Mouse (Mus musculus) stomach, postnatal 0 days (tissue): ENCODE results near the gene Hist1h4m.

ENCODE experiments used
- CTCF ChIP-seq: IDR thresholded peaks from 2 replicates; pipeline ENCODE4 v1.5.1; 2016; ENCODE audit warnings: antibody characterized with exemption, low read depth, mild to moderate bottlenecking, moderate library complexity
- EP300 ChIP-seq: optimal IDR thresholded peaks from 2 replicates; pipeline ENCODE3; 2016; ENCODE audit warnings: antibody characterized with exemption

DNA sequence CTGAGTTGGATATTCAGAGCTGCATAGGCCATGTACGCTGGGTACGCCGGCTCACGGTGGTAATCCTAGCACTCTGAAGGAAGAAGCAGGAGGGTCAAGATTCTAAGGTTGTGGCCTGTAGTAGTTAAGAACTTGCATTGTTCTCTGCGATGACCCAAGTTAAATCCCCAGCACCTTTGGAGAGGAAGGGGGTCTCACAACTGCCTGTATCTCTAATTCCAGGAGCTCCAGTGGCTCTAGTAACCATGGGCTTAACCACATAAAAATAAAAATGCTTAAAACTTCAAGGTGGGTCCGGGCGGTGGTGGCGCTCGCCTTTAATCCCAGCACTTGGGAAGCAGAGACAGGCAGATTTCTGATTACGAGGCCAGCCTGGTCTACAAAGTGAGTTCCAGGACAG lies 18.8 kb downstream of the Hist1h4m start:
- TF ChIP-seq CTCF (no peak), EP300 (no peak)
